Mouse (Mus musculus) frontal cortex, postnatal 14 days (tissue): ENCODE results near the gene Tex21.

Experiments used
- DNase-seq, 2 experiments: peaks; one replicate each; pipeline ENCODE4 v3.0.0; 2022; ENCODE audit warnings: low spot score in 2 of 2

Tex21 gene

DNA sequence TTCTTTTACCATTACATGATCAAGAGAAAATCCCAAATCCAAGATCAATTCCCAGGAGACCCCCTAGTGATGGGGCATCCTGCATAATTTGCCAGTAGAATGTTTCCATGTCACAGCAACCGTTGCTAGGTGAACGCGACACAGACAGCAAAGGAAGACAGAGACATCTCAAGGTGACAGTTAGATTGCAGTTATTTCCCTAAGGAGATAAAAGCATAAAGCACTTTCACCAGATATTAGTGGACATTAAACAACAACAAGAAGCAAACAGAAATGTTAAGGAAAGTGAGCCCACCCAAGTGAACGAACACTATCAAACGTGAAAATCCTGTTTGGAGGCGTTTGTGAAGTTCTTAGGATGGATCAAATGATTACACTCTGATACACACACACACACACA, at the start of gene Tex21:
Tex21 (minus strand) TSS at position 101 of the 400 bp plus-strand sequence.
- DNase-seq, result no peak

DNA sequence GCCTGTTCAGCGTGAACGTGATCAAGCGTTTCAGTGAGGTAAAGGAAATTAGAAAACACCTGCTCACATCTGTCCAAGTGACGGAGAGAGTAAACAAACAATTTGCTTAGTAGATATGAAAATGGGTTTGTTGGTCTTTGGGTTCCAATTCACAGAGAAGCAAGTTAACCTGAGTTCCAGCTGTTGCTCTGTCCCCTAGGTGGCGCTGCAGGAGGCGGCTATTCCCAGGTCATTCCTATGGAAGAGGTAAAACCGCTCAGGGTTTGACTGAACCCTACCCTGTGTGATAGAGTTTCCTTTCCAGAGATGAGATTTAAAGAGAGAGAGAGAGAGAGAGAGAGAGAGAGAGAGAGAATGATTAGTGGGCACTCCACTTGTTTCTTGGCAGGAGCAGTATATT, 46.6 kb upstream of the Tex21 start:
- DNase-seq, result peak in 1 of 2 experiments; percentile 51

DNA sequence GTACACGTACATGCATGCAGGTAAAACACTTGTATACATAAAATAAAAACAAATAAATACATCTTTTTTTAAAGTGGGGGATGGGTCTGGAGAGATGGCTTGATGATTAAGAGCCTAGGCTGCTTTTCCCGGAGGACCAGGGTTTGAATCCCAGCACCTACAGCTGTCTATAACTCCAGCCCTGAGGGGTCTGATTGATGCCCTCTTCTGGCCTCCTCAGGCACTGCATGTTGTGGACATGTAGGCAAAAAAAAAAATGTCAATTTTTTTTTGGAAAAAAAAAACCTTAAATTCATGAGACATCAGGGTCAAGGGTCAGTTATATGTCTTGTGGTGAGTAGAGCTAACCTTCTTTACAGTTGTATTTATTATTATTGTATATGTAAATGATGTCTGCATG, 43.7 kb upstream of the Tex21 start:
- DNase-seq, result no peak

DNA sequence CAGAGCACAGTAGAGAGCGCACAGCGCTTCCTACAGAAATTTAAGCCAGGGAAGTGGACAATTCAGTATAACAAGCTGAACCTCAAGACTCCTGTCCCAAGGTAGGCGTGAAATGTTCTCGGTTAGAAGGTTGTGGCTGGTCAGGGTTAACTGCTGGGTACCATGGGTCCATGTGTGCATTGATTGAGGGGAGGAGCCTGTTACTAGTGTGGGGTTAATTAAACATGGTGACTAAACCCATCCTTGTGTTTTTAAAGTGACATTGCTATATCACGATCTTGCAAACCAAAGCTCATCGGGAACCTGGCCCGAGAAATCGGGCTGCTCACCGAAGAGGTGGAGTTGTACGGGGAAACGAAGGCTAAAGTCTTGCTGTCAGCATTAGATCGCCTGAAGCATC, 42.9 kb upstream of the Tex21 start:
- no peak for DNase-seq

DNA sequence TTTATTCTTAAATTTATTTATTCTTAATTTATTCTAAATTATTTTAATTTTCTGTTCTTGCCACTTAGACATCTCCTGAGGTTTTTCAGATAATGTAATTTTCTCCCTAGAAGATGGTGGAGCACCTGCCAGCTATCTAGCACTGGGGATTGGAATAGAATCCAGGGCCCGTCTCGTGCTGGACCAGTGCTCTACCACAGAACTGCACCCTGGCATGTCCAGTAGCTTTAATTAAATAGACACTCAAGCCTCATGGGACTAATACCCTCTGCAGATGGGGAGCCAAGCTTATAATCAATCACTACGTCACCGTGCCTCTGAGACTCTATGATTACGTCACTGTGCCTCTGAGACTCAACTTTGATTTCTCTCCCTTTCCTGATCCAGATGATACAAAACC, 41.9 kb upstream of the Tex21 start:
- DNase-seq, result no peak

DNA sequence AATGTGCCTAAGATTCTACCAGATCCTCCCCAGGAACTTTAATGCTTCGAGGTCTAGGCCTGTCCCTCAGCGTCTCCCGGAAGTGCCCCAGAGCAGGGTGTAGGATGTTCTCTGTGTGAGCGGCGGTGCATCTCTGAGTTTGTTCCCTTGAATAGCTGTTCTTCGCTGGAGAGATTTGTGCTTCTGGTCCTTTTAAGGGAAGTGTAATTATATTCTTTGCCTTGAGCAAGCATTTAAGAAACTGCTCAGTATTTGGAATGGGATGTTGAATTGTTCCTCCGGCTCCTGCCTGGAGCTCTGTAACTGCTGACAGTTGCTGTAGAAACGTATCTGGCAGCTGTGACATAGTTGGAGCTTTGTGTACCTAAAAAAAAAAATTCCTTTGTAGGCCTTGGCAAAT, 41.4 kb upstream of the Tex21 start:
- no peak for DNase-seq

DNA sequence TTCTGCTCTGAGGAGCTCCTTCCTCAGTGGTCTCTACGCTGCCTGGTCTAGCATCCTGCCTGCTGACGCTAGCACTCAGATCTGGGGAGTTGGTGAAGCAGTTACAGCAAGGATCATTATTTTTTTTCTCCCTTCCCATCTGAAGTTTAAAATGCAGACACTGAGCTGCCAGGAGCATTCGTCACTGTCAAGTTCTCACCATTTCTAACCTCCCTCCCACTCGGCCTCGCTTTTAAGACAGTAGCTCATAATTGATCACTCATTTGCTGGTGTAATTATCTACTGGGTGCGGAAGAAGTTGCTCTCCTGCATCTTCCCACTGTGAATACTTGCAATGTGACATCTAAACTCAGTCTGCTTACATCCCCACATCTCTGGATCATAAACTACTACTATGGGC, 38.9 kb upstream of the Tex21 start:
- DNase-seq, result no peak

DNA sequence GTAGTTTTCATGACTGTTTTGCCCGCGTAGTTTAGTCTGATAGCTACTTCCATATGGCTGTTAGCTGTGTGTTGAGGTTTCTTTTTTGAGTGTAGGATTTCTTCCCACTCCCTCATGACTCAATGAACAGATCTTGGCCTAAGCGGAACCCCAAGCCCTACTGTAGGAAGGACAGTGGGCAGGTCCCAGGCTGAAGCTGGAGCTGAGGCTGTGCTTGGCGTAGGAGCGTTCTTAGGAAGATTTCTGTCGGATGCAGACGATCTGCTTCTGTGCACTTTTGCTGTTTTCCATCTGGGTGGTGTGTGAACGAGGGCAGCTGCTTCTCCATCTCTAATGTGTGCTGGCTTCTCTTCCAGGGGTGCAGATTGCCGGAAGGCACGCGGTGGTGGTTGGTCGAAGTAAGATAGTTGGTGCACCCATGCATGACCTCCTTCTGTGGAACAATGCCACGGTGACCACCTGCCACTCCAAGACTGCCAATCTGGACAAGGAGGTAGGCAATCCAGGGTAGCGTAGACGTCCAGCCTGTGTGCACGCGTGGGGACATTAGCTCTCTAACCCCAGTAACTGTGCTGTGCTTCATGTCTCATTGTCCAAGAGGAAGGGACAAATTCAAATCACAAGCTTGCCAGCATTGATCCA, 36.1 kb upstream of the Tex21 start:
- no peak for DNase-seq

DNA sequence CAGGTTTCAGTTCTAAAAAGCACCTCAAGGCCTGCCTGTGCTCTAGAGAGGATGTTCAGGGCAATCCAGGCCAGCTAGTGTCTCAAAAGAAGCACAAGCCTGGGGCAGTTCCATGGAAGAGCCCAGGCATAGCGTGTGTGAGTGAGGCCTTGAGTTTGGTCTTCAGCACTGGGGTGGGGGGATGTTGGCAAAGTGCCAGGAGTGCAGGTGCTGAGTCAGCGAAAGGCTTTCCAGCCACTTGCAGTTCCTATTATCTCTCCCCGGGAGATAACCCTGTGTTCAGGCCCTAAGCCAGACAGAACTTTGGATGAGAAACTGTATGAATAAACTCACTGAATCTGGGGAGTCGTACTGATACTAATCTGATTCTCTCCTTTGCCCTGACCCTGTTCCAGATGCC, 35.6 kb upstream of the Tex21 start:
- DNase-seq, result no peak

DNA sequence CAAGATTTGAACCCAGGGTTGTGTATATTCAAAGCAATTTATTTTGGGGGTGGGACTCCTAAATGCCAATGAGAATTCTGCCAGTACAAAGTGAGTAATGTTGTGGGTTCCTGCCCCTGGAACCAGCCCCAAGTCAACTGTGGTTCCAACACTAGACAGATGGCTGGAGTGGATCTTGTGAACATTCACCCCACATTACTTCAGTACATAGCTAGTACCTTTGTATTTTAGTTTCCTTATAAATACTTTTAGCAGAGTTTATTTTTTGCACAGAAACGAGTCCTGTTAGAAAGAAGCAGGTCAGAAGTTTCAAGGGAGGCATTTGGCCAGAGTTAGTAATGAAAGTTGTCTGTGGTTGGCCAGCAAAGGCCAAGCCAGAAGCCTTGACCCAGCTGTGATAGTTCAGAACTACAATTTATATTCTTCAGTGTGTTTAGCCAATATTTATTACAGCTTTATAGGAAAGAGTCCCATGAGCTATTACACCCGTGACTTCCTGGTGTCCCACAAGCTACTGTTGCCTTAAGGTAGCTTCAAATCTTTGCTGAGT, 34.6 kb upstream of the Tex21 start:
- DNase-seq, result no peak

DNA sequence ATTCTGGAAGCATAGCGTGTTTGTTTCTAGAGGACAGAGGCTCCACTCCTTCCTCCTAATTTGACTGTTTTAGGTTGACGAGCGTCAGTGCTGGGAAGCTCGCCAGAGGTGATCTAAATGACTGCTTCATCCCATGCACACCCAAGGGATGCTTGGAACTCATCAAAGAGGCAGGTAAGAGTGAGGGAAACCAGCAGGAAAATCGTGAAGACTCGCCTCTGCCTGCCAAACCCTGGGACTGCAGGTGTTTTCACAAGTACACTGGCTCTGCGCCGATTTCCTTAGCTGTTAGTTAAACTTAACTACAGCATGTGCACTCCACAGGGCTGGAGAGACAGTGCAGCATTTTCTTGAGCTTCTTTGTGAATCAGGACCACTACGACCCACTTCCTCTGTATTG, 34.0 kb upstream of the Tex21 start:
- DNase-seq, result no peak

DNA sequence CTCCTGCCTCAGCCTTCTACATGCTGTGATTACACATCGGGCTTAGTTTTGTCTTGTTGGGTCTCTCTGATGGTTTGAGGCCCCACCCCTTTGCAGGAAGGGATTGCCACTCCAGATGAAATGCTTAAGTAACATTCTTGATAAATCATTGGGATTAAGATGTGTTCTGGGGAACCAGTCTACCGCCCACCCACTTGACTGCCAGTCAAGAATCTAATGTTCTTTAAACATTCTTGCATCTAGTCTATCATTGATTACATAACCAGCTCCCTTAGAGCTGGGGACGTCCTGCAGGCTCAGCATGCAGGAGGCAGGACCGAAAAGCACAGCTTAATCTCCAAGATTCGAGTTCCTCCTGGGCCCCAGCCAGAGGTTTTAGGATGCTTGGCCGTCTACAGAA, 31.7 kb upstream of the Tex21 start:
- no peak for DNase-seq

DNA sequence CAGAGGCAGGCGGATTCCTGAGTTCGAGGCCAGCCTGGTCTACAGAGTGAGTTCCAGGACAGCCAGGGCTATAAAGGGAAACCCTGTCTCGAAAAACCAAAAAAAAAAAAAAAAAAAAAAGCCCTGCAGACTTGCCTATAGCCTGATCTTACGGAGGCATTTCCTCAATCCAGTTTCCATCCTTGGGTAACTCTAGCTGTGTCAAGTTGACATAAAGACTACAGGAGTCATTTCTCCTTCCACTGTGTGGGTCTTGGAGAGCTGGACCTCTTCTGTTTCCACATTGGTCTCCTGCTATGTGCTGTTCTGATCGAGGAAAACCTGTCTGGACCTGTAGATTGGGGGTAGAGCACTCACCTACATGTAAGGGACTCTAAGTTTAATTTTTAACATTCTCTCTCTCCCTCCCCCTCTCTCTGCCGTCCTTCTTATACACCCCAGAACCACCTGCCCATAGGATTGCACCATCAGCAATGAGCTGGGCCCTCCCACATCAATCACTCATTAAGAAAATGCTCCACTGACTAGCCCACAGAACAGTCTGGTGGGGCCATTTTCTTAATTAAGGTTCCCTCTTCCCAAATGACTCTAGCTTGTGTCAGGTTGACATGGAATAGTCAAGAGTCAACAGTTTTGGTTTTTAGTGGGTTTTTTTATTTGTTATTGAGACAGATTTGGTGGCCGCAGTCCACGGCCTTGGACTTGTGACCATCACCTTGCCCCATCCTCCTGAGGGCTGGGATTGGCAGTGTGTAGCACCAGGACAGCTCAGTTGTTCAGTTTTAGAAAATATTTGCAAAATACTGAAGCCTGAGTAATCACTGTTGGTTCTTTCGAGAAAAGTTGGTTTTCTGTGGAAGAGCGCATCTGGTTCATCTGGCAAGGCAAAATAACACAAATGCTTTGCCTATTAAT, 26.3 kb upstream of the Tex21 start:
- DNase-seq, result no peak

DNA sequence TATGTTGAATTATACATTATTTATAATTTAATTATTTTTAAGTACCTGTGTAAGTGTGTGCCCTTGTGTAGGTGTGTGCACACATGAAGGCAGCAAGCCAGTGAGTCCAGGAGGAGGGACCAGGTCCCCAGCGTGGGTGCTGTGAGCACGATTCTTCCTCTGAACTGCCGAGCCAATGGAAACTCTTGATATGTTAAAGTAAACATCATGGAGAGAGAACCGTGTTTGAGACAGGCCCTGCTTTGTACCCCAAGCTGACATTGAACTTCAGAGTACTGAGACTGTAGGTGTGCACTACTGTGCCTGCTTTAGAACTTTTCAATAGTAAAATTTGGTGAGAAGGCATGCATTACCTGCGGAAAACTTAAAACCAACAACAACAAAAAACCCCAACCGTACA, 25.0 kb upstream of the Tex21 start:
- DNase-seq, result no peak

DNA sequence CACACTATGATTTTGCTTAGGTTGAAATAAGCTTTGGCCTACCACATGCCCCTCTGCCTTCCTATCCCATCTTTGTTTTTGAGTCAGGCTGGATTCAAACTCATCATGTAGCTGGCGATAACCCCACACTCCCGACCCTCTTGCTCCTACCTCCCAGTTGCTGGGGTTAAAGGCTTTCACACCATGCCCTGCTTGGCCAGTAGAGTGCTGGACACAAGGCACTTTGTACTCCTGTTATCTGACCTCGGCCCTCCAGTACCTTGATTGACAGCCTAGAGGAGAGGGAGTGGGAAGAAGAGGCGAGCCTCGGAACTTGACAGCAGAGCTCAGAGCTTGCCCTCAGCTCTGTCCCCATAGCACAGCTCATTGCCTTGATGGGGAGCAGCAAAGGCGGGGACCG, 22.6 kb upstream of the Tex21 start:
- DNase-seq, result no peak

DNA sequence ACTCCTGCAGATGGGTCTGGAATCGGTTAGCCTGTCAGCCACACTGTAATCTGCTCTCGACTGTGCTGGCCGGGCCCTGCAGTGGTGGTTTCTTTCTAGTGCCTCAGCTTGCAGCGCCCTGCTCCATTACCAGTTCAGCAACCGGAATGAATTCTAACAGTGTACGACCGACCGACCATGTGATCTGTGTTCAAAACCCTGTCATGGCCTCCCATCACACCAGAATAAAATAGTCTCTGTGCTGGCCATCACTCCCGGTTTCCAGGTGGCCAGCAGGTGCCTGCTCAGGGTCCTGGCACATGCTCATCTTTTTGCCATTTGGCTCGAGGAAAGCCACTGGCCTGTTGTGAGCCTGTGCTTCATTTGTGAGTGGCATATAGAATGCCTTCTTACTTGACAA, 22.1 kb upstream of the Tex21 start:
- no peak for DNase-seq

DNA sequence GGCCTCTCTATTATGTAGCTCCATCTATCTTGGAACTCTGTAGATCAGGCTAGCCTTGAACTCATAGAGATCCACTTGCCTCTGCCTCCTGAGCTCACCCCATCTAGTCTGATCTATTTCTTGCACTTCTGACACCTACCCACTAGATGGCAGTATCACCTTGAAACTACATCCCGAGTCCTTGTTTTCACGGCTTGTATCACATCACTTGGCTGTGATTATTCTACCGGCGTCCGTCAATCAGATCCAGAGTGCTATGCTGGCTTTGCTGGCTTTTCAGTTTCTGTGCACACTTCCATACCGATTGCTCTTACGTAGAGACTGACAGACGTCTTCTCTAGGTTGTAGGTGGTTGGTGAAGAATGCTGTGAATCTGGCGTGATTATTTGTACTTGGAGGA, 20.3 kb upstream of the Tex21 start:
- DNase-seq, result no peak

DNA sequence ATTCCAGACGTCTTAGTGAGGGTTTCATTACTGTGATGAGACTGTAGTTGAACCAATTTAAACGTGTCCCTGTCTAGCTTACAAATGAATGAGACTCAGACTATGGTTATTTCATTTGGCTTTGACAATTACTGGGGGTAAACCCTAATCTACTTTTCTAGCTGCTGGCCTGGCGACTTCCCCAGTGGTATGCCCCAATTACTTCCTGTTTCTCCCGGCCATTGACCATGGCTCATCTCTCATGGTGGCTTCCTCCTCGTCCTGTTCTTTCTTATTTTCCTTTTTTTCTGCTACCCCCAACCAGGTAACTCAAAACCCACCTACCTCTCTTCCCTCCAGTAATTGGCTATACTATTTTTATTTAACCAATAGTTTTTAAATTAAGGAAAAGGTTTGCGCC, 18.5 kb upstream of the Tex21 start:
- no peak for DNase-seq

DNA sequence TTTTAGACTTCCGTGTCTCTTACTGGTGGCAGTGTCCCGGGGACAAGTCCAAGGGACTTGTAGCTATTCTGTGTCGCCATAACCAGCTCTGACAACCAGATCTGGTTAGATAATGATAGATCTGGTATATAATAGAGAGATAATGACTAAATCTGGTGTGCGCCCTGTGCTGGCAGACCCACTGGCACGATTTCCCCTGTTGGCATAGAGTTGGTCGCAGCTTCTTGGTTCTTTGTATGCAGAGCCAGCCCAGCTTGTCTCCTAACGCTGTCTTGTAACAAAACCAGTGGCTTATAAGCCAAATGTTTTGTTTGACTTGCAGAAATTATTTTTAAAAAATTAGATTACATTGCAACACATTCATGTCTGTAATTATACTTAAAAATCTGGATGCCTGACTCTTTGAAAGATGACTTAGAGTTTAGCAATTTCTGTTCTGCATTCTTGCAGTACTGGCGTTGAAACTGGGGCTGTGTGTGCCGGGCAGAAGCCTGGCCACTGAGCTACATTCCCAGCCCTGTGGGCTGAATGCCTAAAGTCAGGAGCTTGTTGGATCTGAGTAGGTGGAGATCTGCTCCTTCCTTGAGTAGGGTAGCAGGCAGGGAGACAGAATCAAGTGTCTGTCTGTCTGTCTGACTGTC, 17.9 kb upstream of the Tex21 start:
- DNase-seq, result no peak

DNA sequence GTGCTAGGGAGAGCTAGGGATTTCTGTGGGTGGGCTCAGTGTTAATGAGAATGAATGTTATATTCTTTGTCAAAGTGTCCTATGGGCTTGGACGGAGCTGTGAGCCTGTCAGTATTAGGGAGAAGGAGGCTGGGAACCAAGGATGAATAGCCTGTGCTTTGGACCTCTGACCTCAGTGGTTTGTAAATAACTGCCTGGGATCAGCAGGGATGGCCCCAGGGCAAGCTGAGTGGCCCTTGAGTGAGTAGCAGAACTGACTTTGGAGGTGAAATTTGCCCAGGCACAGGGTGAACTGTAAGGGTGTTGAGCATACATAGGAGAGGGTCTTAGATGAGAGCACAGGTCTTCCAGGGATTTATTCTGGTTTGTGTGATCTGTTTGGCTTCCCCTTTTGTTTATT, 17.3 kb upstream of the Tex21 start:
- DNase-seq, result no peak

DNA sequence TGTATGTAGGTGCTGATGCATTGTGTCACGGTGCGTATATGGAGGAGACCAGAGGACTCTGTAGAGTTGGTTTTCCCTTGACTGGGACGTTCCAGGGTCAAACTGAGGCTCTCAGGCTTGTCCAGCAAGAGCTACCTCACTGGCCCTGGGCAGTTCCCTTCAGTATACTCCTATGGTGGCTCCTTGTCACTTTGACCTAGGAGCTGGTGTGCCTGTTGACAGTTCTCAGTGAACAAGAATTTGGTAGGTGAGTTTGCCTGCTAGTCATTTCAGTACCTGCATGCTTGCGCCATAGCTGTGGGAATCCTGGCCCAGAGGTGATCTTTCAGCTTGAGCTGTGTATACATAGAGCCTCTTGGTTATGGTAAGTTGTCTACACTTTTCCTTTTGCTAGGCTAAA, 16.4 kb upstream of the Tex21 start:
- no peak for DNase-seq

DNA sequence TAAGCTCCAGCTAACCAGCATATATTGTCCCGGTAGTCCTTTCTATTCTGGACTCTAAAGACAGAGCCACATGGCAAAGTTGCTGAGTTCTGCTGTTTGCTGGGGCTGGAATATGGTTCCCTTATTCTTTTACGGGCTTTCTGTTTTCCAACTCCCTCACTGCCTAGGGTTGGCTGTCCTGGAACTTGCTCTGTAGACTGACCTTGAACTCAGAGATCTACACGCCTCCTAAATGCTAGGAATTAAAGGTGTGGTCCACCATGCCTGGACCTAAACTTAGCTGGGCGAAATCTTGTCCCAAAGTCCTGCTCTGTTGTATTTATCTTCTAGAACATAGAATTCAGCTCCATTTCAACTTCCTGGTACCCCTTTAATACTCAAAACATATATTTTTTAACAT, 15.0 kb upstream of the Tex21 start:
- DNase-seq, result no peak

DNA sequence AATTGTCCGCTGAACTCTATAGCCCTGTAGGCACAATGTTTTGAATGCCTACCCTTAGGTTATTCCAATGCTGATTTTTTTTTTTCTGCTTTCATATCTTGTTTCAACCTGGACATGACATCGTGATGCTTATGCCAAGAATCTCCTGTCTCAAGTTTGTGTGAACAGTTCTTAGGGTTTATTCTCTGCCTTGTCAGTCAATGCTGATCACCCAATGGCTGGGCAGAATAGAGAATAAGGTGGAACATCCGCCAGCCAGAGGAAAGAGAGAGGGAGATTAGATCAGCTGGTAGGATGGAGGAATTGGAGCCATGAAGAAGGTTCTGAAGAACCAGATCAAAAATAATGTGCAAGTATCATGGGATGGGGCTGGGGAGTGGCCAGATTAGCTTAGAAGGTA, 14.1 kb upstream of the Tex21 start:
- DNase-seq, result no peak
